Mouse (Mus musculus): Measurements from ENCODE around the gene Thoc2.
"Not testable (repeated sequence)": the region's sequence is repeated elsewhere in the genome, so short reads cannot be mapped to it uniquely, and the experiment has no call there.

The Thoc2 gene

DNA sequence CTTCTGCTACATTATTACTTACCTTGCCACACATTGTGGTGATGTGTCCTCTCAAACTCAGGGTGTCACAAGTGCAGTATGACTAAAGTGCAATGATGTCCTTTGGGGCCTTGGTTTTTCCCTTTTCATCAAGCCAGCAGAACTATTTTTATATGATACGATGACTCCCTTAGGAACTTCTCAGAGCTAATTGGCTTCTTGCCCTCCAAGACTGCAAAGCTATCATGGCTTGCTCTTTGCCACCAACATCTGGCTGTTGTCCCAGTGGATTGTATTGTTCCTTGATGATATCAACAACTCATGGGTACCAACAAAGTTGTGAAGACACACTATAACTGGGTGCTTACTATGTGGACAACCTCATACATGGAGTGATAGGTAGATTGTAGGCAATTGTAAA, at the start of gene Thoc2:
Thoc2 (minus strand) TSS at position 101 of the 400 bp plus-strand sequence.
- DNase-seq (ENCODE audit: low read depth in 1 of 2, low spot score in 2 of 2): no peak

DNA sequence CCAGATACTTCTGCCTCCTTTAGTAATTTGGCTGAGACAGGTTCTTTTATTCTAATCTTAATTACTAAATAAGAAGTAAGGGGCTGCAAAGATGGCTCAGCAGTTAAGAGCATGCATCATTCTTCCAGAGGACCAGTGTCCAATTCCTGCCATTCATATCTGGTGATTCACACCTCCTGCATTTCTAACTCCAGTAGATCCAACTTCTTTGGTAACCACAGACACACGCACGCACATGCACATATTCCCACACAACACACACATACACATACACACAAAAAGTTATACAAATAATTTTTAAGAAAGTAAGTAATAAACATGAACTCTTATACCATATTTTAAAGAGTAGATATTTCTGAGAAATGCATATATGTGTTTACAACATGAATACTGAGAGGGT, 49.6 kb upstream of the Thoc2 start:
- DNase-seq (ENCODE audit: low read depth in 1 of 2, low spot score in 2 of 2): no peak

DNA sequence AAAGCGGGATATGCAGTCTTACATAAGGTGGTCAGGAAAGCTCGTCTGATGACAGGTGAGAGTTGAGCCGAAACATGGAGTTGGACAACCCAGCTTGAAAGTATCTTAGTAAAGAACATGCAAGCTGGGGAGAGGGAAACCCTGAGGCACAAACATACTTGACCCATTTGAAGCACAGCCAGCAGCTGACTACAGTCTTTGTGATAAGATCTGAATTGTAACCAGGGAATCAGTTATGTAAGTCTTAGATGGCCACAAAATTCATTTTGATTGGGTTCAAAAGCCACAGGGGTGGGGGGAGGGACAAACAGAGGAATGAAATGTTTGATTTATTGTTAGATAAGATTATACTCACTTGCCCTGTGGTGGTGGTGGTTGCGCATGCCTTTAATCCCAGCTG, 48.9 kb upstream of the Thoc2 start:
- DNase-seq (ENCODE audit: low read depth in 1 of 2, low spot score in 2 of 2): no peak

DNA sequence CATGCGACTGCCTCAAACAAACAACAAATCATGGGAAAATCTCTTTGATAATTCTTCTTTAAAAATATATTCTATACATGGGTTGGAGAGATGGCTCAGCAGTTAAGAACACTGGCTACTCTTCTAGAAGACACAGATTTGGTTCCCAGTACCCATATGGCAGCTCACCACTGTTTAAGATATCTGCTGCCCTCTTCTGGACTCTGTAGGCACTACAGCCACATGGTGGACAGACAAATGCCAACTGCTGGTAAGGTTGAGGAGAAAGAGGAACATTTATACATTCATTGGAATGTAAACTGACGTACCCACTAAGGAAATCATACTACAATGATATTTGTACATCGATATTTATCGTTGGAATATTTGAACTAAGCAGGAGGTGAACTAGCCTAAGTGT, 36.7 kb upstream of the Thoc2 start:
- no peak for DNase-seq (ENCODE audit: low read depth in 1 of 2, low spot score in 2 of 2)

DNA sequence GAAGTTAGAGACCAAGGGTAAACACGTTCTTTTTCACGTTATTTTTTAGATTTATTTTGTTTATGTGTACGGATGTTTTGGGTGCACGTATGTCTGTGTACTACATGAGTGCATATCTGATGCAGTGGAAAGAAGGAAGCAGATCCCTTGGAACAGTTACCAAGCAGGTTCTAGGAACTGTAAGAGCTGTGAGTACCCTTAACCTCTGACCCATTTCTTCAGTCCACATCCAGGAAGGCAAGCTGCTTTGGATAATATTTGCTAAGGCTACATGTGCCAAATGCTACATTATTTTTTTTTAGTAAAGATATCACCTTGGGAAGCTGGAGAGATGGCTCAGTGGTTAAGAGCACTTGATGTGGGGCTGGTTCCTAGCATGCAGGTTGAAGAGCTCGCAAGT, 21.4 kb upstream of the Thoc2 start:
- DNase-seq (ENCODE audit: low read depth in 1 of 2, low spot score in 2 of 2): no peak

DNA sequence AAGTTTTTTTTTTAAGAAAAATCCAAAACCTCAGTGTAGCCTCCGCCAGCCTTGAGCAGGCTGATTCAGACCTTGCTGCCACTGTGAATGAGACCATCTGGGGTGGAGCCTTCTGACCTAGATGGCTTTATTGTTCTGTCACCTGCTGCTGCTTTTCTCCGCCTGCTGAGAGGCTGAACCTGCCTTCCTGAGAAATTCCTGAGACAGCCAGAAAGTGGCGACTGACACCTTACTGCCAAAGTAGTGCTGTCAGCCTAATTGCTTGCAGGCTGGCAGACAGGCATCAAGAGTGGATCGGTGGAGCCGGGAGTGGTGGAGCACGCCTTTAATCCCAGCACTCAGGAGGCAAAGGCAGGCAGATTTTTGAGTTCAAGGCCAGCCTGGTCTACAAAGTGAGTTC, 11.3 kb upstream of the Thoc2 start:
- not testable (repeated sequence) for DNase-seq (ENCODE audit: low read depth in 1 of 2, low spot score in 2 of 2)

DNA sequence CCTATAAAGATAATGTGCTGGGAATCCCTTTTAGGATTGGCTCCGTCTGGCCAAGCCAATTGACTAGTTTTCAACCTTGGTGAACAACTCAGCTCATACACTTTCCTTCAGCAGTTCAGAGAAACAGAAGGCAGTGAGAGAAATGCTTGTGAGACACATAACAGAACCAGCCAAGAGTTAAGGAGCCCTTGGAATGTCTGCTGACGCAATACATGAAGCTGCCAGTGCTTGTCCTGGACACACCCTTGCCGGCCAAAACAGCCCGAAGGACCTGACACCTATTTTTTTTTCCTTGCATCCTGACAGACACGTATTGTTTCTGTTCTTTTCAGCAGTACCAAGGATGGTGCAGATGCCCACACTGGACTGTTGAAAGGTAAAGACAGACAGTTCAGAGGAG, 4.2 kb upstream of the Thoc2 start:
- no peak for DNase-seq (ENCODE audit: low read depth in 1 of 2, low spot score in 2 of 2)

DNA sequence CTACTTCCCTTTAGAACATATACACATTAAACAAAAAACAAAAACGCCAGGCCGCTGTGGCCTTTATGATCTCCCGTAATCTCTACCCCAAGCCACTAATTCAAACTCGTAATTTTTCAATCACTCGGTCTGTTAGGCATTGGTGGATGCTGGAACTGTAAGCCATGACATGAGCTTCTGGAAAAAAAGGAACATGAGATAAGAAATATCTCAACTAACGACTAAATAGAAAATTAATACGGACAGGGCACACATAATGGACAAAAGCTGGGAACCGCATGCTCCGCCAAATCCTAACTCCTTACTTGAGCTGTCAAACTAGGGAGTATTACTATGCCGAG, 8.4 kb downstream of the Thoc2 start:
- no peak for DNase-seq (ENCODE audit: low read depth in 1 of 2, low spot score in 2 of 2)

DNA sequence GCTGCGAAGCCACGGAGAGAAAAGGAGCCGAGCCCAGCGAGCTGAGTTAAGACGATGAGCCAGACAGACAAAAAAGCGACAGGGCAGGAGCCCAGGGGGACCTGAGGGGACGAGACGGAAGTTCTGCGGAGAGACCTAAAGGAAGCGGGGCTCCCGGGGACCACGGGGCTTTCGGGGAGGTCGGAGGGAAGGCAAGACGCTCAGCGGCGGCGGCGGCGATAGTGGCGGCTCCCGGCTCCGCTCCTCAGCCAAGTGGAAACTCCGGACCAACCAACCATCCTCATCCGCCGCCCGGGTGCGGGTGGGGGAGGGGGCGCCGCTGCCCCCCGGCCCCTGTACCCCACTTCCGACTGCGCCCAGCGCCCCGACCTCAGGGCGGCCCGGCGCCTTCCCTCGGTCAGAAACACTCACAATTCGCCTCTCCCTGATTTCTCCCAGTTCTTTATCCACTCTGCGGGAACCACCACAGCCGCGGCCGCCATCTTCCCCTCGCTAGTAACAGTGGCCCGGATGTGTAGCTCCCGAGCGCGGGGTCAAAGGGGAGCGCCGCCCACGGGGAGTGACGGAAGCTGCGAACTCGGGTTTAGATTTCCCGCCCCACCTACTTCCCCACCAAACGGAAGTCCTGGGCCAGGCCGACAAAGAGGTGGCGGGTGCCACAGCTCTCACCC, 8.9 kb downstream of the Thoc2 start:
- peak; percentile 61 to 81 for DNase-seq (ENCODE audit: low read depth in 1 of 2, low spot score in 2 of 2)

DNA sequence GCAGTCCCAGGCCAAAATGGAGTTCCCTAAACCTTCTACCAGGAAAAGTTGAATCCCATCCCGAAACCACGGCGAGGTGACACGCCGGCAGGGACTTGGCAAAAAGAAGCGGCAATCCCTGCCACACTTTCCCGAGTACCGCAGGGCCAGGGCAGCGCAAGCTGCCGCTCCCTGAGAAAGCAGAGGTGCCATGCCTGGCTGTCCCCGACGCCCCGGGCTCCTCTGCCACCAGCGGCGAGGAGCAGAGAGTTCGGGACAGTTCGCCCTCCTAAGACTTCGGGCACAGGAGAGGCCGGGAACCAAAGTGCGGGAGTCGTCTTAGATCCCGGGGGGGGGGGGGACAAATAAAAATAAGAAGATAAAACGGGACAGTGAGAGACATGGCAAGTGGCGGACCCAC, 9.5 kb downstream of the Thoc2 start:
- DNase-seq (ENCODE audit: low read depth in 1 of 2, low spot score in 2 of 2): no peak

DNA sequence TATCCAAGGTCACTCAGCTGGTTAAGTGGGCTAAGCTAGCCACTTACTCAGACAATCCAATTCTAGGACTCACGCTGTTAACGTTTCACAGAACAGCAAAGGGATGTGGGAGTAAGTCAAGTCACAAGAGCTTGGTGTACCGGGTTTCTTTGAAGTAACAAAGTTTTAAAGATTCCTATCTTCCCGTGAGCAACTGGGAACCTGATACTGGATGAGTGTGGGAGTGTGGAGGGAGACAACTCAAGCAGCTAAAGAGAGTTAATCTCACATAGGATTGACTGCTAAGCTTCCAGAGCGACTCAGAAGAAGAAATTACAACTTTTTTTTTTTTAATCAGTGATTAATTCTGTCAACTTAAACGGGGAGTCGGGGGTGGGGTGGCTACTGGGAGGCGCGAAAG, 10.0 kb downstream of the Thoc2 start:
- no peak for DNase-seq (ENCODE audit: low read depth in 1 of 2, low spot score in 2 of 2)

DNA sequence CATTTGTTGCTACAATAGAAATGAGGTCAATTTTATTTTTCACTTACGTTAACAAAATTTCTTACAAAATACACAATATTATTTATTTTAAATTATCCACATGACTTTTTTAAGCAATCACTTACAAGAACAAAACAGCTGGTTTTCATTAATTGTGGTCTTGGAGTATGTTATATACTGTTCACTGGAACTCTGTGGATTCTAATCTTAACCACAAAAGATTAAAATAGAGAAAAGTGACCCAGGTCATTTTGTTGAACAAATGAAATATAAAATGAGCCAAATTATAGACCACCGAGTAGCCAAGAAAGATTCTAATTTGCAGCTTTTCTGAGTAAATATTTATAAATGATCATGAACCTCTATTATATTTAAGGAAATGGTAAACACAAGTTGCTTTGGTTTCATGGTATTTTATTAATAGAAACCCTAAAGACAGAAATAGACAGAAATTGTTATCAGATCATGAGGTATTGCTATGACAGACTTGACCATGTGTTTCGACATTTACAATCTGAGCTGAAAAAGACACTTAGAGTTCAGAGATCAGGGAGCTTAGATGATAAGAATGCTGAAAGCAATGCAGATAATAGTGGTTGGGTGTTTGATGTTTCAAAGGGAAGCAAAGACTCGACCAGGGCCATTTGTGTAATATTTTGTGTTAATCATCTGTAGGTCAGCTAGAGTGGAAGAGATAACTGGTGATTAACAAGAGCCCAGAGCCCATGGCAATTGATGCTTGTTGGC, 35.5 kb downstream of the Thoc2 start:
- no peak for DNase-seq (ENCODE audit: low read depth in 1 of 2, low spot score in 2 of 2)

DNA sequence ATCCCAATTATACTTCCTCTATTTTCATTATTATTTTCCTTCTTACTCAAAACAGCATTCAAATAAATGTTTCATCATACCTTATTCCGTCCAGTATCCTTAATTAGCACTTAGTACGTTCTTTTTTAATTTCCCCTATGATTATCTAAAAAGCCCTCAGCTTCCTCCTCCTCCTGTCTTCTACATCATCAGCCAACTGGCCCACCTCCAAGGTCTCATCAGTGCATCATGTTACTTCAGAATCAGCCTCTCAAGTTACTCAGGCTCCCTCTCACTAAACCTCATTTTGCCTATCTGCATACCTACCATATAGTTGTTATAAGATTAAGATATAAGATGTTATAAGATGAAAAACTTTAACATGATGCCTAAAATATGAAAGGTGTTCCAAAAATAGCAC, 43.9 kb downstream of the Thoc2 start:
- no peak for DNase-seq (ENCODE audit: low read depth in 1 of 2, low spot score in 2 of 2)

DNA sequence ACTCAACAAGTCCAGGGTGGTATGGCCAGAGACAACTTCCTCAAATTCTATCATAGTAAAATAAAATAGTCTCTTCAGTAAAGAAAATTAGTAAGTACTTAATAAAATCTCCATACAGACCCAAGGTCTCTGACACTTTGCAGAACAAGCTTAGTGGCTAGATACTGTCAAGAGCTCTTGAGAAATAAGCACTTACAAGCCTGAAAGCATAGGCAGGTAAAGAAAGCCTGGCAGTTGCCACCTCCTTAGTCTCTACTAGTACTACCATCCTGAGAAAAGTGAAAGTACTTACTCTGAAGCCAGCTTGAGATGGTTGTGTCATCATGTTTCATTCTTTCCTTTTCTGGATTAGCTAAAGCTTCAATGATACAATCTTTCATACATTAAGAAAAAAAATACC, 82.7 kb downstream of the Thoc2 start:
- DNase-seq (ENCODE audit: low read depth in 1 of 2, low spot score in 2 of 2): no peak

DNA sequence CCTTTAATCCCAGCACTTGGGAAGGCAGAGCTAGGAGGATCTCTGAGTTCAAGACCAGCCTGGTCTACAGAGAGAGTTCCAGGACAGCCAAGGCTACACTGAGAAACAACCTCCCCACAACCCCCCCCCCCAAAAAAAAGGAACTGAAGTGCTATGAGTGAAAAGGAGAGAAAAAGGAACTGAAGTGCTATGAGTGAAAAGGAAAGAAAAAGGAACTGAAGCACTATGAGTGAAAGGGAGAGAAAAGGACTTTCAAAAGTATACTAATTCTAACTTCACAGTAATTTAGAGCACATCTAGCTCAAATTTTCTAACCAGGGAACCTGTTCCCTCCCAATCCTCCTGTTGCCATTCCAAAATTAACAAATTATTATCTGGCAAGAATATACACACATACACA, 114.9 kb downstream of the Thoc2 start:
- no peak for DNase-seq (ENCODE audit: low read depth in 1 of 2, low spot score in 2 of 2)

DNA sequence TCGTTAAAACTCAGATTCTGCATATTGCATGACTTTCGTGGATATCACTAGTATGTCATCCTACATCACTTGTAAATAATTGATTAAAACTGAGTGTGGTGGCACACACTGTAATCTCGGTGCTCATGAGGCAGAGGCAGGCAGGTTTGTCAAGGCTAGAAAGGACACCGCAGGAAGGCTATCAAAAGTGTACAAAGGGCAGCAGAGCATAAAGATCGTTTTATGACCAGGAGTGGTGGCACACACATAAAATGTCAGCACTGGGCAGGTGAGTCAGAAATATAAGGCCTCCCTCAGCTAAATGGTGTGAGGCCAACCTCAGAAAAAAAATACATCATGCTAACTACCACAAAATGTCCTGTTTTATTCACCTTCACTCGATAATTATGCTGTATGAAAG, 127.2 kb downstream of the Thoc2 start:
- DNase-seq (ENCODE audit: low read depth in 1 of 2, low spot score in 2 of 2): no peak
